Mouse (Mus musculus) C2C12 (cell line): Measurements from ENCODE around the gene Hrh2.

ENCODE experiments used
- CEBPB ChIP-seq: IDR thresholded peaks from one replicate; pipeline ENCODE4 v1.6.1; 2011; ENCODE audit warnings: low read depth, mild to moderate bottlenecking, control low read depth, moderate library complexity
- CTCF ChIP-seq: IDR thresholded peaks from one replicate; pipeline ENCODE4 v1.5.1; 2011; ENCODE audit not compliant: control insufficient read depth, insufficient read depth, insufficient read length
- FOSL1 ChIP-seq: IDR thresholded peaks from one replicate; pipeline ENCODE4 v1.8.0; 2011; ENCODE audit warnings: mild to moderate bottlenecking, low read length; ENCODE audit not compliant: poor library complexity, insufficient read depth, severe bottlenecking
- MAX ChIP-seq: IDR thresholded peaks from one replicate; pipeline ENCODE4 v1.6.1; 2011; ENCODE audit warnings: mild to moderate bottlenecking, control low read depth
- MYOD1 ChIP-seq: IDR thresholded peaks from one replicate; pipeline ENCODE4 v1.6.1; 2011; ENCODE audit warnings: low read depth; ENCODE audit not compliant: control insufficient read depth, insufficient read length
- MYOG ChIP-seq: IDR thresholded peaks from one replicate; pipeline ENCODE4 v1.6.1; 2011; ENCODE audit not compliant: control insufficient read depth, insufficient read length; ENCODE audit errors: extremely low read depth
- USF1 ChIP-seq: IDR thresholded peaks from one replicate; pipeline ENCODE4 v1.6.1; 2011; ENCODE audit warnings: low read depth, mild to moderate bottlenecking, control low read depth, moderate library complexity

DNA sequence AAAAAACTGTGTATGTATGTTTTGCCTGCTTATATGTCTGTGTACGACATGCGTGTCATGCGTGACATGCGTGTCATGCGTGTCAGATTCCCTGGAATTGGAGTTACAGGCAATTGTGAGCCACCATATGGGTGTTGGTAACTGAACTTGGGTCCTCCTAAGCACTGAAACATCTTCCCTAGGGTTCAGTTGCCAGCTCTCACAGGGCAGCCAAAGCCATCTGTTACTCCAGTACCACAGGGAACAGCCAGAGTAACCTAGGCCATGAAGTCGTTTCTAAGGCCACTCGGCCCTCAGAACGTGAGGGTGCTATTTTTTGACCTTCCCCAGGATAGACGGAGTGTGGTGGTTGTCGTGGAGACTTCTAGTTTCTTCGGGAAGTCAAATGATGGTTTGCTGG, 32.2 kb upstream of the Hrh2 start:
- TF ChIP-seq CTCF (no peak), USF1 (no peak), CEBPB (no peak), MYOG (no peak), MAX (no peak), MYOD1 (no peak), FOSL1 (no peak)
